Mouse (Mus musculus): ENCODE data around the gene Exosc10. TPM values are rescaled to one million over a fixed set of nuclear protein-coding genes. Genes with fewer than 3 reads are reported as not detected.

Gene Exosc10
- polyA plus RNA-seq, 1 experiment from 2014 or later = 112 TPM

DNA sequence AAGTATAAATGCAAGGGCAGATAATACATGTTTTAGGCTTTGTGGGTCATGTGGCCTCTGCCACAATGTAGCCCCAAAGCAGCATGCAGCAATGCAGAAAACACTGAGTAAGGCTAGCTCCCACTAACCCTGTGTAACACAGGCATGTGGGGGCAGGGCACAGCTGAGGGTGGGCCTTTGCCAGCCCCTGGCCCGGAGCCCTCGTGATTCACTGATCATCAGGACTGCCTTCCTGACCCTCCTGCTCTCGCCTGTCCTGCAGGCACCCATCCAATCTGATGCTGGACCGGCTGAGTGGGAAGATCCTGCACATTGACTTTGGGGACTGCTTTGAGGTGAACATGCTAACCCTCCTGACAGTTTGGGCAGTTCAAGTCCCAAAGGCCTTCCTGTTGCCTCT is 9.1 kb upstream of the Exosc10 start:
- 82% methylated on average over 4 of the region's 4 CpGs for WGBS
- DNase-seq (ENCODE audit: low spot score) (no peak), ATAC-seq (ENCODE audit: insufficient number of reproducible peaks, low FRiP score, low TSS enrichment, low read depth) (no peak)
- Histone ChIP-seq H3K4me3 (ENCODE audit: low read depth, low read length) (no peak overlapping the region), H3K9me3 (ENCODE audit: control insufficient read depth, low read length) (no peaks in the 10 kb centered on the region), H3K27me3 (ENCODE audit: control insufficient read depth, insufficient read depth, low read length) (no peaks in the 10 kb centered on the region), H3K9ac (ENCODE audit: low read length) (no peak overlapping the region), H3K36me3 (ENCODE audit: control insufficient read depth, insufficient read depth, low read length) (peaks cover 39% of the 10 kb centered on the region), H3K27ac (replicated peaks; ENCODE audit: low read depth, low read length) (no peak overlapping the region), H3K4me2 (ENCODE audit: low read depth, severe bottlenecking) (no peak overlapping the region), H3K4me1 (ENCODE audit: control insufficient read depth, insufficient read depth, low read length) (no peaks in the 10 kb centered on the region)

DNA sequence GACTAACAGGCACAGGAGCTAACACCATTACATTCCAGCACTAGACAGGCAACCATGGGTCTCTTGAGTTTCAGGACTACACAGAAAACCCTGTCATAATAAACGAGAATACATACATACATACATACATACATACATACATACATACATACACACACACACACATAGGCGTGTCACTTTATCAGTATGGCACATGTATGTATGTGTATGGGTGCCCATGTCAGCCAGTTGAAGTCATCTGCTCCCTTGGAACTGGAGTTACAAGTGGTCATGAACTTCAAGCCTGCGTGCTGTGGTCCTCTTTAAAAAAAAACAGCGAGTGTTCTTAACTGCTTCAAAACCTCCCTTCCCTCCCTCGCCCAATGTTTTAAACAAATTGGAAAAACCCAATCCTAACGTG is 463 bp upstream of the Exosc10 start:
- Histone ChIP-seq H3K9me3 (ENCODE audit: control insufficient read depth, low read length) (no peaks in the 10 kb centered on the region), H3K4me2 (ENCODE audit: low read depth, severe bottlenecking) (peak overlapping the region; percentile 71), H3K4me1 (ENCODE audit: control insufficient read depth, insufficient read depth, low read length) (no peaks in the 10 kb centered on the region), H3K27me3 (ENCODE audit: control insufficient read depth, insufficient read depth, low read length) (no peaks in the 10 kb centered on the region), H3K27ac (replicated peaks; ENCODE audit: low read depth, low read length) (peak overlapping the region; percentile 69), H3K4me3 (ENCODE audit: low read depth, low read length) (peak overlapping the region; percentile 92), H3K36me3 (ENCODE audit: control insufficient read depth, insufficient read depth, low read length) (peaks cover 25% of the 10 kb centered on the region), H3K9ac (ENCODE audit: low read length) (peak overlapping the region; percentile 98)
- DNase-seq (ENCODE audit: low spot score) = no peak
- ATAC-seq (ENCODE audit: insufficient number of reproducible peaks, low FRiP score, low TSS enrichment, low read depth) = no peak
- WGBS = 33% methylated on average over 6 of the region's 6 CpGs

GRCm38 (mm10) chr4:148562676-148563075 is 4.4 kb downstream of the Exosc10 start:
- WGBS = 89% methylated on average over 17 of the region's 17 CpGs
- Histone ChIP-seq H3K4me2 (ENCODE audit: low read depth, severe bottlenecking) (no peak overlapping the region), H3K4me1 (ENCODE audit: control insufficient read depth, insufficient read depth, low read length) (no peaks in the 10 kb centered on the region), H3K4me3 (ENCODE audit: low read depth, low read length) (no peak overlapping the region), H3K27me3 (ENCODE audit: control insufficient read depth, insufficient read depth, low read length) (no peaks in the 10 kb centered on the region), H3K27ac (replicated peaks; ENCODE audit: low read depth, low read length) (no peak overlapping the region), H3K36me3 (ENCODE audit: control insufficient read depth, insufficient read depth, low read length) (peaks cover 48% of the 10 kb centered on the region), H3K9me3 (ENCODE audit: control insufficient read depth, low read length) (no peaks in the 10 kb centered on the region), H3K9ac (ENCODE audit: low read length) (no peak overlapping the region)
- DNase-seq (ENCODE audit: low spot score) (no peak), ATAC-seq (ENCODE audit: insufficient number of reproducible peaks, low FRiP score, low TSS enrichment, low read depth) (no peak)

DNA sequence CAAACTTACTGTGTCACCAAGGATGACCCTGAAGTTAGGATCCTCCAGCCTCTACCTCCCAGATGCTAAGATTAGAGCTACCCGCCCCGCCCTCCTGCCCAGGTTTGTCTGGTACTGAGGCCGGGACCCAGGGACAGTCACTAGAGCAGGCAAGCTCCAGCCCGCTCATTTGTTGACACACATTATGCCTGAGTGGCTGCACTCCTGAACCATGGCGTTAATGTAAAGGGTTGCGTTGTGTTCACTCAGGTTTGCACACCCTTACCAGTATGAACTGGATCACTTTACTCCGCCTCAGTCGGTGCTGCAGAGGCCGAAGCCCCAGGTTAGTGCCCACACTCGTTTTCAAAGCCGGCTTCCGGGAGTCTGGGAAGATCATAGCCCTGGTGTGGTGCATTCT is 5.4 kb downstream of the Exosc10 start:
- Histone ChIP-seq H3K4me2 (ENCODE audit: low read depth, severe bottlenecking) (no peak overlapping the region), H3K27ac (replicated peaks; ENCODE audit: low read depth, low read length) (no peak overlapping the region), H3K36me3 (ENCODE audit: control insufficient read depth, insufficient read depth, low read length) (peaks cover 56% of the 10 kb centered on the region), H3K9me3 (ENCODE audit: control insufficient read depth, low read length) (no peaks in the 10 kb centered on the region), H3K27me3 (ENCODE audit: control insufficient read depth, insufficient read depth, low read length) (no peaks in the 10 kb centered on the region), H3K4me3 (ENCODE audit: low read depth, low read length) (no peak overlapping the region), H3K4me1 (ENCODE audit: control insufficient read depth, insufficient read depth, low read length) (no peaks in the 10 kb centered on the region), H3K9ac (ENCODE audit: low read length) (no peak overlapping the region)
- no peak for ATAC-seq (ENCODE audit: insufficient number of reproducible peaks, low FRiP score, low TSS enrichment, low read depth)
- WGBS = 94% methylated on average over 12 of the region's 12 CpGs
- DNase-seq (ENCODE audit: low spot score) = no peak

GRCm38 (mm10) chr4:148570138-148570537 is 11.9 kb downstream of the Exosc10 start:
- DNase-seq (ENCODE audit: low spot score) = no peak
- Histone ChIP-seq H3K27ac (replicated peaks; ENCODE audit: low read depth, low read length) (no peak overlapping the region), H3K4me3 (ENCODE audit: low read depth, low read length) (no peak overlapping the region), H3K9me3 (ENCODE audit: control insufficient read depth, low read length) (no peaks in the 10 kb centered on the region), H3K36me3 (ENCODE audit: control insufficient read depth, insufficient read depth, low read length) (peaks cover 53% of the 10 kb centered on the region), H3K27me3 (ENCODE audit: control insufficient read depth, insufficient read depth, low read length) (no peaks in the 10 kb centered on the region), H3K4me2 (ENCODE audit: low read depth, severe bottlenecking) (no peak overlapping the region), H3K4me1 (ENCODE audit: control insufficient read depth, insufficient read depth, low read length) (no peaks in the 10 kb centered on the region), H3K9ac (ENCODE audit: low read length) (no peak overlapping the region)
- no peak for ATAC-seq (ENCODE audit: insufficient number of reproducible peaks, low FRiP score, low TSS enrichment, low read depth)
- WGBS = 95% methylated on average over 10 of the region's 10 CpGs

- Histone ChIP-seq H3K27ac (replicated peaks; ENCODE audit: low read depth, low read length) (no peak overlapping the region), H3K4me3 (ENCODE audit: low read depth, low read length) (no peak overlapping the region), H3K36me3 (ENCODE audit: control insufficient read depth, insufficient read depth, low read length) (peaks cover 52% of the 10 kb centered on the region), H3K27me3 (ENCODE audit: control insufficient read depth, insufficient read depth, low read length) (no peaks in the 10 kb centered on the region), H3K4me1 (ENCODE audit: control insufficient read depth, insufficient read depth, low read length) (no peaks in the 10 kb centered on the region), H3K4me2 (ENCODE audit: low read depth, severe bottlenecking) (no peak overlapping the region), H3K9ac (ENCODE audit: low read length) (no peak overlapping the region), H3K9me3 (ENCODE audit: control insufficient read depth, low read length) (no peaks in the 10 kb centered on the region)
- DNase-seq (ENCODE audit: low spot score) (no peak), ATAC-seq (ENCODE audit: insufficient number of reproducible peaks, low FRiP score, low TSS enrichment, low read depth) (no peak)
- WGBS = 95% methylated on average over 9 of the region's 9 CpGs
These were observed 12.6 kb downstream of the Exosc10 start for GRCm38 (mm10) chr4:148570693-148571295.

DNA sequence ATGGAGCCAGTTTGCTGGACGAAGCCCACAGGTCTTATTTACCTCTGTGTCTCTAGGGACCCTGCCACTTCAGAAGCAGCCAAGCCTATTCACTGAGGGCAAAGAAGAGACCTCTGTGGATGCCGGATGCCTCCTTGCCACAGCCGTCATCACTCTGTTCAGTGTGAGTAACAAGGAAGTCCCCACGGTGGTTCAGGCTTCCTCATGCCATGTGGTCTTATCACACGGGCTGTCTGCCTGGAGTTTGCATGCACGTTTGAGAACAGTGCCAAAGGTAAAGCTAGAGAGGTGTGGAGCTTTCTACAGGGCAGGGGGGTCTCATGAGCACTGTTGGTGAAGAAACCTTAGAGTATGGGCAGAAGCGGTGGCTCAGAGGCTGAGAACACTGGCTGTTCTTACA is 15.0 kb downstream of the Exosc10 start:
- ATAC-seq (ENCODE audit: insufficient number of reproducible peaks, low FRiP score, low TSS enrichment, low read depth) = no peak
- Histone ChIP-seq H3K4me2 (ENCODE audit: low read depth, severe bottlenecking) (no peak overlapping the region), H3K27ac (replicated peaks; ENCODE audit: low read depth, low read length) (no peak overlapping the region), H3K27me3 (ENCODE audit: control insufficient read depth, insufficient read depth, low read length) (no peaks in the 10 kb centered on the region), H3K9me3 (ENCODE audit: control insufficient read depth, low read length) (no peaks in the 10 kb centered on the region), H3K9ac (ENCODE audit: low read length) (no peak overlapping the region), H3K4me1 (ENCODE audit: control insufficient read depth, insufficient read depth, low read length) (no peaks in the 10 kb centered on the region), H3K4me3 (ENCODE audit: low read depth, low read length) (no peak overlapping the region), H3K36me3 (ENCODE audit: control insufficient read depth, insufficient read depth, low read length) (peaks cover 55% of the 10 kb centered on the region)
- DNase-seq (ENCODE audit: low spot score) = no peak
- 91% methylated on average over 7 of the region's 7 CpGs for WGBS

- no peaks in the 10 kb centered on the region for H3K9me3 ChIP-seq (ENCODE audit: control insufficient read depth, low read length)
- no peak for ATAC-seq (ENCODE audit: insufficient number of reproducible peaks, low FRiP score, low TSS enrichment, low read depth)
These were observed 22.5 kb downstream of the Exosc10 start for GRCm38 (mm10) chr4:148580765-148581164.

DNA sequence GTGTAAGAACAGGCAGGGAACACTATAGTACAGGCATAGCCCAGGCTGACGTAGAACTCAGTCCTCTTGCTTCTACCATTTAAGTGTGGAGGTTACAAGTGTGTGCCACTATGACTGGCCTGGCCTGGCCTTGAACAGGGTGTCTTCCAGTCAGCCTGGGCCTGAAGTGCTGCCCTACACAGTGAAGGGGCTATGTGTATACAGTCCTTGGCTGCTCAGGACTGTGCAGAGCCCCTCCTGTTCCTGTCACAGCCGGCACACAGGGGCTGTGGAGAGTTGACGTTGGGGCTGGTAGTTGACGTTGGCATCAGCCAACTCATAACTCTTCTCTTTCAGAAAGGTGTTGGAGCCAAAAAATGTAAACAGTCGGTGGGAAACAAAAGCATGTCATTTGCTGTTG is 23.2 kb downstream of the Exosc10 start:
- no peaks in the 10 kb centered on the region for H3K27me3 ChIP-seq (ENCODE audit: control insufficient read depth, insufficient read depth, low read length)
- no peak overlapping the region for H3K4me3 ChIP-seq (ENCODE audit: low read depth, low read length)
- ATAC-seq (ENCODE audit: insufficient number of reproducible peaks, low FRiP score, low TSS enrichment, low read depth) (no peak), DNase-seq (ENCODE audit: low spot score) (no peak)
- H3K9me3 ChIP-seq (ENCODE audit: control insufficient read depth, low read length) = no peaks in the 10 kb centered on the region
- peaks cover 28% of the 10 kb centered on the region; the same call in 1 of the 2 replicates for H3K36me3 ChIP-seq (ENCODE audit: control insufficient read depth, insufficient read depth, low read length)
- H3K4me1 ChIP-seq (ENCODE audit: control insufficient read depth, insufficient read depth, low read length) = no peaks in the 10 kb centered on the region
- no peak overlapping the region for H3K4me2 ChIP-seq (ENCODE audit: low read depth, severe bottlenecking)
- H3K9ac ChIP-seq (ENCODE audit: low read length) = no peak overlapping the region
- H3K27ac ChIP-seq (replicated peaks; ENCODE audit: low read depth, low read length) = no peak overlapping the region
- 84% methylated on average over 5 of the region's 5 CpGs for WGBS

More at GRCm38 (mm10) chr4:148580765-148581164, 22.5 kb downstream of the Exosc10 start:
- no peak overlapping the region for H3K4me3 ChIP-seq (ENCODE audit: low read depth, low read length)
- H3K36me3 ChIP-seq (ENCODE audit: control insufficient read depth, insufficient read depth, low read length) = peaks cover 32% of the 10 kb centered on the region
- H3K4me1 ChIP-seq (ENCODE audit: control insufficient read depth, insufficient read depth, low read length) = no peaks in the 10 kb centered on the region
- WGBS = 87% methylated on average over 9 of the region's 9 CpGs
- H3K27ac ChIP-seq (replicated peaks; ENCODE audit: low read depth, low read length) = no peak overlapping the region
- DNase-seq (ENCODE audit: low spot score) = no peak
- H3K27me3 ChIP-seq (ENCODE audit: control insufficient read depth, insufficient read depth, low read length) = no peaks in the 10 kb centered on the region
- no peak overlapping the region for H3K9ac ChIP-seq (ENCODE audit: low read length)
- no peak overlapping the region for H3K4me2 ChIP-seq (ENCODE audit: low read depth, severe bottlenecking)
